Mouse (Mus musculus) olfactory bulb, adult 2 months (tissue): ENCODE measurements around the gene Mrpl45.

Source experiments
- CTCF ChIP-seq: fragments of 200-500 bp; IDR thresholded peaks from 2 replicates; pipeline ENCODE4 v1.5.1; 2012; ENCODE audit warnings: low read depth, mild to moderate bottlenecking, low read length, moderate library complexity; ENCODE audit not compliant: insufficient read depth
- POLR2A ChIP-seq: fragments of 200-500 bp; IDR thresholded peaks from 2 replicates; pipeline ENCODE4 v1.6.1; 2012; ENCODE audit warnings: mild to moderate bottlenecking, low read depth, low read length, moderate library complexity; ENCODE audit not compliant: insufficient read depth

DNA sequence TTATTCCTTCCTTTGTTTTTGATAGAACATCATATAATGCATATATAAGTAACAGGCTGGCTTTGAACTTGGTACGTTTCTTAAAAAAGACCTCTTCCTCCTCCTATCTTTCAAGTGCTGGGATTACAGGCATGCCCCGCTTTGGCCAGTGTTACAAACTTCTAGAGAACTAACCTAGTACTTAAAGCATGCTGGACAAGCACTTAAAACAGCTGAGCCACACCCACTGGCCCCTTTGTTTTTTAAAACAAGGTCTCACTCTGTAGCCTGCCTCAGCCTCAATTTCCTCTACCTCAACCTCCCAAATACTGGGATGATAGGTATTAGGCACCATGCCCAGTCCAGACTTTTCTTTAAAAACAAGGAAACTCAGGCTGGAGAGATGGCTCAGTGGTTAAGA, 39.1 kb downstream of the Mrpl45 start:
- TF ChIP-seq POLR2A: no peak
- no peak for TF ChIP-seq CTCF
